Mouse (Mus musculus): ENCODE results near the gene Klhl11.

Klhl11 gene

GRCm38 (mm10) chr11:100413541-100413940 lies 59.0 kb downstream of the Klhl11 start:
- no peak for DNase-seq (ENCODE audit: low spot score in 2 of 2)

Measured in spleen, postnatal 36 days (tissue).